Mouse (Mus musculus) C2C12 (cell line): Measurements from ENCODE around the gene Zfp513.

ENCODE experiments used
- CEBPB ChIP-seq: IDR thresholded peaks from one replicate; pipeline ENCODE4 v1.6.1; 2011; ENCODE audit warnings: low read depth, mild to moderate bottlenecking, control low read depth, moderate library complexity
- CTCF ChIP-seq: IDR thresholded peaks from one replicate; pipeline ENCODE4 v1.5.1; 2011; ENCODE audit not compliant: control insufficient read depth, insufficient read depth, insufficient read length
- FOSL1 ChIP-seq: IDR thresholded peaks from one replicate; pipeline ENCODE4 v1.8.0; 2011; ENCODE audit warnings: mild to moderate bottlenecking, low read length; ENCODE audit not compliant: poor library complexity, insufficient read depth, severe bottlenecking
- MAX ChIP-seq: IDR thresholded peaks from one replicate; pipeline ENCODE4 v1.6.1; 2011; ENCODE audit warnings: mild to moderate bottlenecking, control low read depth
- MYOD1 ChIP-seq: IDR thresholded peaks from one replicate; pipeline ENCODE4 v1.6.1; 2011; ENCODE audit warnings: low read depth; ENCODE audit not compliant: control insufficient read depth, insufficient read length
- MYOG ChIP-seq: IDR thresholded peaks from one replicate; pipeline ENCODE4 v1.6.1; 2011; ENCODE audit not compliant: control insufficient read depth, insufficient read length; ENCODE audit errors: extremely low read depth
- USF1 ChIP-seq: IDR thresholded peaks from one replicate; pipeline ENCODE4 v1.6.1; 2011; ENCODE audit warnings: low read depth, mild to moderate bottlenecking, control low read depth, moderate library complexity

DNA sequence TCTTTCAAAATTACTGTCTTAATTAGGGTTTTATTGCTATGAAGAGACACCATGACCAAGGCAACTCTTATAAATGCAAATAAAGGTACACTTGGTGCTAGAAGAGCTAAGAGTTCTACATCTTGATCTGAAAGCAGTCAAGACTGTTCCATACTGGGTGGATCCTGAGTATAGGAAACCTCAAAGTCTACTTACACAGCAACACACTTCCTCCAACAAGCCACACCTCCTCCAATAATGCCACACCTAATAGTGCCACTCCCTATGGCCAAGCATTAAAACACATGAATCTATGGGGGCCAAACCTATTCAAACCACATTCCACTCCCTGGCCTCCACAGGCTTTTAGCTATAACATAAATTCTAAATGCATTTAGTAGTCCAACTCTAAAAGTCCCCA, 39.6 kb downstream of the Zfp513 start:
- TF ChIP-seq CTCF (no peak), USF1 (no peak), MYOD1 (no peak), CEBPB (no peak), MYOG (no peak), MAX (no peak), FOSL1 (no peak)
